Mouse (Mus musculus): ENCODE results near the gene H2-M5.

The H2-M5 gene

GRCm38 (mm10) chr17:36989437-36989836, at the start of gene H2-M5:
H2-M5 (minus strand) TSS chr17:36989537.
- no peak for DNase-seq (ENCODE audit: low spot score in 2 of 2)

DNA sequence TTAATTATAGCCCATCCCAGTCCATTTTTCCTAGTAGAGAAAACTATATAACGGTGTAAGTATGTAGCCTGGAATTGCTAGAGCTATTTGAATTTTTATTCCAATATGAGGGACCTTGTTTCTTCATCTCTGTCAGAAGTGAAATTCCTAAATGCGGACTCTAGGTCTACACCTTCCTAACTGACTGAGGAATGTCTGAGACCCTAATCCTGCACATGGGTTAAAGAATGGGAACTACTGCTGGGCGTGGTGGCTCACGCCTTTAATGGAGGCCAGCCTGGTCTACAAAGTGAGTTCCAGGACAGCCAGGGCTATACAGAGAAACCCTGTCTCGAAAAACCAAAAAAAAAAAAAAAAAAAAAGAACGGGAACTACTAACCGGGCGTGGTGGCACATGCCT, 39.8 kb upstream of the H2-M5 start:
- DNase-seq (ENCODE audit: low spot score in 2 of 2): no peak

GRCm38 (mm10) chr17:37028683-37029120, 39.4 kb upstream of the H2-M5 start:
- DNase-seq (ENCODE audit: low spot score in 2 of 2): peak; percentile 95 to 98

GRCm38 (mm10) chr17:37028212-37028611, 38.9 kb upstream of the H2-M5 start:
- DNase-seq (ENCODE audit: low spot score in 2 of 2): no peak

DNA sequence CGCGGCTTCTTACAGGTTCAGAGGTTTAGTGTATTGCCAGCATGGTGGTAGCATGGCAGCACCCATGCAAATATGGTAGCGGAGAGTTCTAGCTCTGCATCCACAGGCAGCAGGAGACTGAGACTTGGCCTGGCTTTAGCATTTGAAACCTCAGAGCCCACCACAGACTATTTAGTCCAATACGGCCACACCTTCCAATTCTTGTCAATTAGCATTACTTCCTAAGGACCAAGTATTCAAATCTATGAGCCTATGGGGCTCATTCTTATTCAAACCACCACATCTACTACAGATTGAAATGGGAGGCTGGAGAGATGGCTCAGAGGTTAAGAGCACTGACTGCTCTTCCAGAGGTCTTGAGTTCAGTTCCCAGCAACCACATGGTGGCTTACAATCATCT, 38.1 kb upstream of the H2-M5 start:
- DNase-seq (ENCODE audit: low spot score in 2 of 2): no peak

DNA sequence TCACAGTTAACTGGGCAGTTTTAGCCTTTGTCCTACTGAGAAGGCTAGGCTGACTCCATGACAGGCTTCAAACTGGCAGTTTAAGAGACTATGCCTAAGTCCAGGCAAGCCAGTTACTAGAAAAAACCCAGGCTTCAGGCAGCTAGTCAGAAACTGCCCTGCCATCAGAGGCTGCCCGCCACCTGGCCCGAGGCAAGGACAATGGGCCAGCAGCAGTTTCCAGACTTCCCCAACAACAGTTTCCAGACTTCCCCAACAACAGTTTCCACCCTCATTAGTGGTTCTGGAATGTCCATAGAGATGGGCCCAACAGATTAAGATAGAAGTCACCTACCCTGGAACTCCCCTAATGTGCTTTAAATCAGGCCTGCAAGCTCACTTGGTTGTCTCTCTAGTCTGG, 37.1 kb upstream of the H2-M5 start:
- DNase-seq (ENCODE audit: low spot score in 2 of 2): no peak

GRCm38 (mm10) chr17:37022628-37023576, 33.6 kb upstream of the H2-M5 start, which contains the start of gene Mog:
Mog (minus strand) TSS chr17:37023398.
- peak in 1 of 2 experiments; percentile 3 for DNase-seq (ENCODE audit: low spot score in 2 of 2)

GRCm38 (mm10) chr17:37019242-37019641, 29.9 kb upstream of the H2-M5 start:
- DNase-seq (ENCODE audit: low spot score in 2 of 2): peak; percentile 3 to 37

GRCm38 (mm10) chr17:37018328-37018727, 29.0 kb upstream of the H2-M5 start:
- DNase-seq (ENCODE audit: low spot score in 2 of 2): peak; percentile 11 to 31

DNA sequence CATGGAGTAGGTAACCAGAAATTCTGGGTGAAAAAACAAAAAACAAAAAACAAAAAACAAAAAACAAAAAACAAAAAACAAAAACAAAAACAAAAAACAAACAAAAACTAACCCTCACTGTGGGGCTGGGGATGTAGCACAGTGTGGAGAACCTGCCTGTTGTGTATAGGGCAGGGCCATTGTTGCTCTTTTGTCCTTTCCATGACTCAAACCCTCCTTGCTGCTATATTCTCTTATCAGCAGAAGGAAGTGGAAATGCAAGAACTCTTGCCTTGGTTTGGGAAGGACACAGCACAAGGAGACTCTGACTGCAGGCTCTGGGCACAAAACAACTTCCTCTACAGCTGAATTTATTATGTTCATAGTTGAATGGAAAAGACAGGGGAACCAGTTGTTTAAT, 27.0 kb upstream of the H2-M5 start:
- DNase-seq (ENCODE audit: low spot score in 2 of 2): no peak

DNA sequence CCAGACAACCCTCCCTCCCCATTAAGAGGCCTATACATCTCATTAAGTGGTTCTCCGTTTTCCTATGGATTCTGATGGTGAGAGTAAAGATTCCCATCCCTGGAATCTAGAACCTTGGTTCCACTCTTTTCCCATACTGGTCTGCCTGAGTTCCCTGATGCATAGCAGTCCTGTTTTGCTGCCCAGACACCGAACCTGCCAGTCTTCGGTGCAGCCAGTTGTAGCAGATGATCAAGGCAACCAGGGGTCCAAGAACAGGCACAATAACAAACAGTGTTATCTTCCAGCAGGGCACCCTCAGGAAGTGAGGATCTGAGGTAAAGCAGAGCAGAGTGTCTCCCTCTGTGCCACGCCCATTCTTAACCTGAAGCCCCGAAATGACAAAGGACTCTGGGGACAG, 22.8 kb upstream of the H2-M5 start:
- no peak for DNase-seq (ENCODE audit: low spot score in 2 of 2)

- DNase-seq (ENCODE audit: low spot score in 2 of 2): no peak
Observed at GRCm38 (mm10) chr17:37011719-37012118, 22.4 kb upstream of the H2-M5 start.

- no peak for DNase-seq (ENCODE audit: low spot score in 2 of 2)
Observed at GRCm38 (mm10) chr17:37009460-37010042, 20.2 kb upstream of the H2-M5 start.

DNA sequence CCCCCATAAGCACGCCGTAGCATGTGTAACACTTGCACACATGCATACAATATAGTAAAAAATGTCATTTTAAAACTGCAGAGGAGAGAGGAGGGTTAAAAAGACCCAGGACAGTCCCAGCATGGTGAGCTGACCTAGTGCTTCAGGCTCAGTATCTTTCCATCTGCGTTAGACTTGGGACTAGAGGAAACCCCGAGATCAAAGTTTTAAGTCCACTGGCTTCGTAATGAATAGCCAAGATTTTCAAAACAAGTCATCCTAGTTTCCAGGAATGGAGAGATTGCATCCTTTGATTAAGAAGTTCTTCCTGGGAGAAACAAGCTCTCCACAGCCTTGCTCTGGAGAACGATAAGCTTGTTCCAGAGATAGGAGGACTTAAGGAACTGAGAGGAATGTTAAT, 18.8 kb upstream of the H2-M5 start:
- DNase-seq (ENCODE audit: low spot score in 2 of 2): no peak

GRCm38 (mm10) chr17:37003366-37003765, 14.0 kb upstream of the H2-M5 start:
- DNase-seq (ENCODE audit: low spot score in 2 of 2): no peak

DNA sequence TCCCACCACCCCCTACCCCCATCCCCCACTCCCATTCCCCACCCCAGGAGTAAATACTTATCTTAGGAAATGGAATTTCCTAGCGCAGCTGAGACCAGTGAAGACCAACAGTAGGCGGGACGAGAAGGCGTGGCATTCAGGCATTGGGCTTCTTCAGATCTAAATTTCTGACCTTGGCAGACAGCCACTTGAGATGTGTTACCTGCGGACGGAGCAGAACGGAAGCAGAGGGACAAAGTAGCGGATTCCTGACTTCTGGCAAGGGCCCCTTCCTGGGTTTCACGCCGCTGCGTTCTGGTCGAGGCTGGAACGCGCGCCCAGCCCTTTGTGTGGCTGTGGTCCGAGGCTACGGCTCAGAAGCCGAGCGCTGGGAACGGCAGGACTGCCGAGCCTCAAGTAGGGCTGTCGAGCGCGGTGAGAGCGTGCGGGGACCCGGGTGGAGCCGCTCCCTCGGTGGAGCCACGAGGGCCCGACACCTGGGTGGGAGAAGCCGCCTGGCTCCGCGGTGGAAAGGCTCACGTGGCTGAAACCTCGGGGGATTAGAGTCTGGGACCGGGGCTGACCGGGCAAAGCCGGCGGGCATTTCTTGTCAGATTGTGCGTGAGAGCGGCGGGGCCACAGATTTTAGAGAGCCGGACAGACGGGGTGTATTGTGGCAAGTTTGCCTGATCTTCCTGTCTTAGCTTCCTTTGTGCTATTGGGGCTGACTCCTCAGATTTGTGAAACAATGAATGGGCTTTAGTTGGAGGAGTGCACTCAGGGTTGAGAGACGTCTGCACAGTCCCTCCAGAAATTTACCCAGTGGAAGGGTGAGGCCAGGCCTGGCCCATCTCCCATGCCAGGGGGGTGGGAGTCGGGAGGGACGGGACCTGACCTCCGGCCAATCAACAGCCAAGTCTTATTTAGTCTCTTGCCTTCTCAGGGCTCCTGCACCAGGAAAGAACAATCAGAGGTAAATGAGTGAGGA, 13.3 kb upstream of the H2-M5 start:
- DNase-seq (ENCODE audit: low spot score in 2 of 2): peak; percentile 34 to 54

- DNase-seq (ENCODE audit: low spot score in 2 of 2): no peak
Observed at GRCm38 (mm10) chr17:37000863-37001262, 11.5 kb upstream of the H2-M5 start, which contains the start of gene Zfp57. Zfp57 (plus strand) TSS chr17:37001163.

- DNase-seq (ENCODE audit: low spot score in 2 of 2): no peak
Observed at GRCm38 (mm10) chr17:36998477-36998876, 9.1 kb upstream of the H2-M5 start.

GRCm38 (mm10) chr17:36997033-36997735, 7.8 kb upstream of the H2-M5 start:
- peak; percentile 82 to 89 for DNase-seq (ENCODE audit: low spot score in 2 of 2)

GRCm38 (mm10) chr17:36995448-36995847, 6.1 kb upstream of the H2-M5 start:
- no peak for DNase-seq (ENCODE audit: low spot score in 2 of 2)

GRCm38 (mm10) chr17:36994528-36994927, 5.2 kb upstream of the H2-M5 start:
- no peak for DNase-seq (ENCODE audit: low spot score in 2 of 2)

All from right cerebral cortex, adult 2 months (tissue).